Mouse (Mus musculus): Measurements from ENCODE around the gene Thsd7b. TPM values are rescaled to one million over a fixed set of nuclear protein-coding genes. Genes with fewer than 3 reads are reported as not detected.

Thsd7b gene
- polyA plus RNA-seq, 1 experiment, result 0.16 TPM

- Histone ChIP-seq H3K4me2 (ENCODE audit: low read depth) (no peak overlapping the region), H3K4me3 (no peak overlapping the region), H3K79me2 (ENCODE audit: control insufficient read depth, insufficient read depth) (no peaks in the 10 kb centered on the region), H3K36me3 (ENCODE audit: control insufficient read depth, insufficient read depth) (no peaks in the 10 kb centered on the region), H3ac (ENCODE audit: control insufficient read depth, insufficient read length) (no peak overlapping the region), H3K27me3 (ENCODE audit: control insufficient read depth, insufficient read depth, insufficient read length) (no peaks in the 10 kb centered on the region)
- TF ChIP-seq MYOG (IDR thresholded peaks at IDR 0.05; ENCODE audit: control insufficient read depth in 1 of 3, insufficient read depth in 1 of 3, insufficient read length in 2 of 3, low read depth in 2 of 3), result no peak
These were observed 839.6 kb downstream of the Thsd7b start for GRCm38 (mm10) chr1:130112580-130113314.

GRCm38 (mm10) chr1:130113549-130113948, 840.4 kb downstream of the Thsd7b start:
- Histone ChIP-seq H3K79me2 (ENCODE audit: control insufficient read depth, insufficient read depth) (no peaks in the 10 kb centered on the region), H3K4me3 (no peak overlapping the region), H3ac (ENCODE audit: control insufficient read depth, insufficient read length) (no peak overlapping the region), H3K4me2 (ENCODE audit: low read depth) (no peak overlapping the region), H3K36me3 (ENCODE audit: control insufficient read depth, insufficient read depth) (no peaks in the 10 kb centered on the region), H3K27me3 (ENCODE audit: control insufficient read depth, insufficient read depth, insufficient read length) (no peaks in the 10 kb centered on the region)
- TF ChIP-seq POLR2A (IDR thresholded peaks at IDR 0.05; ENCODE audit: insufficient read length, low read depth), result no peak
- no peak for TF ChIP-seq REST (IDR thresholded peaks at IDR 0.05; ENCODE audit: insufficient read depth, insufficient read length)
- TF ChIP-seq TCF3 (IDR thresholded peaks at IDR 0.05; ENCODE audit: insufficient read length, low read depth), result no peak
- no peak for TF ChIP-seq MYOD1 (IDR thresholded peaks at IDR 0.05; ENCODE audit: control insufficient read depth in 1 of 3, insufficient read length in 2 of 3, low read depth in 2 of 3)
- TF ChIP-seq E2F4 (IDR thresholded peaks at IDR 0.05; ENCODE audit: insufficient read depth), result no peak
- TF ChIP-seq SRF (IDR thresholded peaks at IDR 0.05; ENCODE audit: control insufficient read depth, insufficient read length, low read depth), result no peak
- TF ChIP-seq CEBPB (IDR thresholded peaks at IDR 0.05; ENCODE audit: insufficient read depth, poor library complexity, severe bottlenecking), result no peak
- no peak for TF ChIP-seq USF1 (IDR thresholded peaks at IDR 0.05; ENCODE audit: low read depth)
- TF ChIP-seq POLR2AphosphoS2 (IDR thresholded peaks at IDR 0.05; ENCODE audit: insufficient read length, low read depth), result no peak
- TF ChIP-seq MAX (IDR thresholded peaks at IDR 0.05; ENCODE audit: low read depth), result no peak
- TF ChIP-seq MYOG (IDR thresholded peaks at IDR 0.05; ENCODE audit: control insufficient read depth in 1 of 3, insufficient read depth in 1 of 3, insufficient read length in 2 of 3, low read depth in 2 of 3), result no peak
- TF ChIP-seq TCF12 (IDR thresholded peaks at IDR 0.05; ENCODE audit: insufficient read depth, poor library complexity, severe bottlenecking), result no peak

- H3K4me2 ChIP-seq (ENCODE audit: low read depth), result no peak overlapping the region
- no peaks in the 10 kb centered on the region for H3K36me3 ChIP-seq (ENCODE audit: control insufficient read depth, insufficient read depth)
- H3K79me2 ChIP-seq (ENCODE audit: control insufficient read depth, insufficient read depth), result no peaks in the 10 kb centered on the region
- H3ac ChIP-seq (ENCODE audit: control insufficient read depth, insufficient read length), result no peak overlapping the region
- TF ChIP-seq MAX (IDR thresholded peaks at IDR 0.05; ENCODE audit: low read depth) (no peak), MYOD1 (IDR thresholded peaks at IDR 0.05; ENCODE audit: control insufficient read depth in 1 of 3, insufficient read length in 2 of 3, low read depth in 2 of 3) (no peak), USF1 (IDR thresholded peaks at IDR 0.05; ENCODE audit: low read depth) (no peak), E2F4 (IDR thresholded peaks at IDR 0.05; ENCODE audit: insufficient read depth) (no peak), POLR2A (IDR thresholded peaks at IDR 0.05; ENCODE audit: insufficient read length, low read depth) (no peak), REST (IDR thresholded peaks at IDR 0.05; ENCODE audit: insufficient read depth, insufficient read length) (no peak)
- no peaks in the 10 kb centered on the region for H3K27me3 ChIP-seq (ENCODE audit: control insufficient read depth, insufficient read depth, insufficient read length)
- no peak overlapping the region for H3K4me3 ChIP-seq
These were observed 857.8 kb downstream of the Thsd7b start for GRCm38 (mm10) chr1:130130901-130131300.

GRCm38 (mm10) chr1:130166187-130166586, 893.1 kb downstream of the Thsd7b start:
- no peaks in the 10 kb centered on the region for H3K36me3 ChIP-seq (ENCODE audit: control insufficient read depth, insufficient read depth)
- H3K4me3 ChIP-seq, result no peak overlapping the region
- no peak overlapping the region for H3ac ChIP-seq (ENCODE audit: control insufficient read depth, insufficient read length)
- no peaks in the 10 kb centered on the region for H3K79me2 ChIP-seq (ENCODE audit: control insufficient read depth, insufficient read depth)
- no peak overlapping the region for H3K4me2 ChIP-seq (ENCODE audit: low read depth)
- no peaks in the 10 kb centered on the region for H3K27me3 ChIP-seq (ENCODE audit: control insufficient read depth, insufficient read depth, insufficient read length)
- TF ChIP-seq REST (IDR thresholded peaks at IDR 0.05; ENCODE audit: insufficient read depth, insufficient read length) (no peak), E2F4 (IDR thresholded peaks at IDR 0.05; ENCODE audit: insufficient read depth) (no peak), SRF (IDR thresholded peaks at IDR 0.05; ENCODE audit: control insufficient read depth, insufficient read length, low read depth) (no peak), TCF3 (IDR thresholded peaks at IDR 0.05; ENCODE audit: insufficient read length, low read depth) (no peak)

GRCm38 (mm10) chr1:130167260-130167659, 894.2 kb downstream of the Thsd7b start:
- Histone ChIP-seq H3ac (ENCODE audit: control insufficient read depth, insufficient read length) (no peak overlapping the region), H3K79me2 (ENCODE audit: control insufficient read depth, insufficient read depth) (no peaks in the 10 kb centered on the region), H3K27me3 (ENCODE audit: control insufficient read depth, insufficient read depth, insufficient read length) (no peaks in the 10 kb centered on the region), H3K4me2 (ENCODE audit: low read depth) (no peak overlapping the region), H3K36me3 (ENCODE audit: control insufficient read depth, insufficient read depth) (no peaks in the 10 kb centered on the region), H3K4me3 (no peak overlapping the region)
- TF ChIP-seq E2F4 (IDR thresholded peaks at IDR 0.05; ENCODE audit: insufficient read depth) (no peak), MAX (IDR thresholded peaks at IDR 0.05; ENCODE audit: low read depth) (no peak), TCF3 (IDR thresholded peaks at IDR 0.05; ENCODE audit: insufficient read length, low read depth) (no peak), REST (IDR thresholded peaks at IDR 0.05; ENCODE audit: insufficient read depth, insufficient read length) (no peak), POLR2AphosphoS2 (IDR thresholded peaks at IDR 0.05; ENCODE audit: insufficient read length, low read depth) (no peak), MYOD1 (IDR thresholded peaks at IDR 0.05; ENCODE audit: control insufficient read depth in 1 of 3, insufficient read length in 2 of 3, low read depth in 2 of 3) (no peak), SRF (IDR thresholded peaks at IDR 0.05; ENCODE audit: control insufficient read depth, insufficient read length, low read depth) (no peak), POLR2A (IDR thresholded peaks at IDR 0.05; ENCODE audit: insufficient read length, low read depth) (no peak), CEBPB (IDR thresholded peaks at IDR 0.05; ENCODE audit: insufficient read depth, poor library complexity, severe bottlenecking) (no peak), TCF12 (IDR thresholded peaks at IDR 0.05; ENCODE audit: insufficient read depth, poor library complexity, severe bottlenecking) (no peak), USF1 (IDR thresholded peaks at IDR 0.05; ENCODE audit: low read depth) (no peak), MYOG (IDR thresholded peaks at IDR 0.05; ENCODE audit: control insufficient read depth in 1 of 3, insufficient read depth in 1 of 3, insufficient read length in 2 of 3, low read depth in 2 of 3) (no peak)
